Mouse (Mus musculus): Measurements from ENCODE around the gene Mypn.

DNA sequence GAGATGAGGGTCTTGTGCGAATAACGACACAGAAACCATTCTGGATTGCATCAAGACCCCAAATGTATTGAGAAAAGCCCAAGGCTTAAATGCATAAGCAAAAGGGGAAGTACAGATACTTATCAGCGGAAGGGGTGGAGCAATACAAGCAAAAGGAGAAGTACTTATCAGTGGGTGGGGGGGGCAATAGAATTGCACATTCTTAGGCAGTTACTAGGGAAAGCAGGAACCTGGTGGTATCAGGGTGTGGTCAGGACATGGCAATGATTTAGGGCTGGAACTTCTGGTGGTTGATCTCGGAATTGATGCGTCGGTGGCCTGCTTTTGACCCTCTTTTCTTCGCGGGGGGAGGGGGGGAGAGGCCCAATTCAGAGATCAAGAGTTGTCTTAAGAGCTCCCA lies 32.1 kb upstream of the Mypn start:
- no peak for TF ChIP-seq POLR2A (IDR thresholded peaks at IDR 0.05; ENCODE audit: low read depth, low read length)
- no peak for TF ChIP-seq CTCF (IDR thresholded peaks at IDR 0.05; ENCODE audit: borderline replicate concordance, insufficient read depth, low read length)
